Mouse (Mus musculus) embryonic facial prominence, embryonic 14.5 days (tissue): ENCODE measurements around the gene Smox. TPM values are rescaled to one million over a fixed set of nuclear protein-coding genes. Genes with fewer than 3 reads are reported as not detected.

Source experiments
- ATAC-seq: fragments of 200-750 bp; cut with Nextera tagmentation; 2 replicates; pipeline ENCODE4 v1.8.0; 2017; ENCODE audit warnings: low read depth, moderate number of reproducible peaks, moderate TSS enrichment
- DNase-seq: peaks from one replicate; pipeline ENCODE4 v3.0.0-alpha.2; 2015; ENCODE audit warnings: low spot score
- H3K27ac ChIP-seq: fragments of 300-500 bp; sonication (generic); replicated peaks from 2 replicates; pipeline ENCODE4 v1.5.1; 2014; ENCODE audit warnings: low read depth, mild to moderate bottlenecking, low read length, moderate library complexity
- H3K27me3 ChIP-seq: fragments of 300-500 bp; sonication (generic); replicated peaks from 2 replicates; pipeline ENCODE4 v1.6.1; 2014; ENCODE audit warnings: low read length; ENCODE audit not compliant: control insufficient read depth, insufficient read depth
- H3K36me3 ChIP-seq: fragments of 300-500 bp; sonication (generic); 2 replicates; pipeline ENCODE4 v1.6.1; 2014; ENCODE audit warnings: low read length, mixed read lengths; ENCODE audit not compliant: control insufficient read depth, insufficient read depth
- H3K4me1 ChIP-seq: fragments of 300-500 bp; sonication (generic); 2 replicates; pipeline ENCODE4 v1.6.1; 2014; ENCODE audit warnings: antibody characterized with exemption, low read length; ENCODE audit not compliant: control insufficient read depth, insufficient read depth
- H3K4me2 ChIP-seq: fragments of 300-500 bp; sonication (generic); 2 replicates; pipeline ENCODE4 v1.6.1; 2014; ENCODE audit warnings: low read depth, mild to moderate bottlenecking, low read length, moderate library complexity, mixed read lengths
- H3K4me3 ChIP-seq: fragments of 300-500 bp; sonication (generic); 2 replicates; pipeline ENCODE4 v1.5.1; 2014; ENCODE audit warnings: low read depth, mild to moderate bottlenecking, low read length
- H3K9ac ChIP-seq: fragments of 300-500 bp; sonication (generic); 2 replicates; pipeline ENCODE4 v1.6.1; 2014; ENCODE audit warnings: low read depth, mild to moderate bottlenecking, low read length, moderate library complexity, mixed read lengths
- H3K9me3 ChIP-seq: fragments of 300-500 bp; sonication (generic); 2 replicates; pipeline ENCODE4 v1.6.1; 2016; ENCODE audit warnings: low read length; ENCODE audit not compliant: control insufficient read depth
- WGBS: fragments of 180-500 bp; shearing (Covaris S2); extraction: QIAGEN DNeasy Blood & Tissue Kit; methylation state at CpG from one replicate; pipeline ENCODE4 v1.1.7; 2014; 5-methylcytosine and 5-hydroxymethylcytosine counted together
- polyA plus RNA-seq: library from polyadenylated mRNA; unstranded; fragments of >200 nt; fragmentation: Nextera tagmentation; extraction: Ambion mirVana; gene quantifications from 2 replicates; pipeline ENCODE4 v1.2.1, GENCODE M21; 2014

Smox gene
- polyA plus RNA-seq, 1 experiment from 2014 or later: 28.9 TPM

DNA sequence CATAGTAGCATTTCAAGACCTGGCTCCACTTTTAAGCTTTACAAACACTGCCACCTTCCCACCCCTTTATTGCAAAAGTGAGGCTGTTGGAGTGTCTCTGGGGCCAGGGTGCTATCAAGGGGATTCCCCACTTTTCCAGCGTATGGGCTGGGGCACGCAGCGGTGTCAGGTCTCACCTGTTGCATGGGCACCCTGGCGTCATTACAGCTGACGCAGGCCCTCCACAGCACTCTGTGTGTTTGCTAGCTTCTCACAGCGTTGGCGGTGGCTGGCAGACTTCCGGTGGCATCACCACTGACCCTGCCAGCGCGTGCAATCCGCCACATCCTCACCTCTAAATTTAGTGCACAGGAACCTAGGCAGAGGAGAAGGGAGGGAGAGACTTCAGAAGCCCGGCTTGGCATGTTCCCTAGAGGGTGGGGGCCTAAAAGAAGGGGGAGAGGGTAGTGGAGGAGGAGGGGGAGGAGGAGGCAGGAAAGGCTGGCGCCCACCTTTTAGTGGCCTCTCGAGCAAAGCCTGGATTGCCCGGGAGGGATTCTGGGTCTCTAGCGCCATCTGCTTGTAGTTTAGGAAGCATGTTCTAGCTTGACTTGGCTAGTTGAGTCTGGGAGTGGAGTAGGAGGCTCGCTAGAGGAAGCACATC lies 18.5 kb downstream of the Smox start:
- Histone ChIP-seq H3K4me1 (peaks cover 42% of the 10 kb centered on the region), H3K27me3 (no peaks in the 10 kb centered on the region), H3K4me2 (peak overlapping the region; percentile 60), H3K9me3 (no peaks in the 10 kb centered on the region), H3K4me3 (peak overlapping the region; percentile 29), H3K36me3 (no peaks in the 10 kb centered on the region), H3K9ac (peak overlapping the region; percentile 55), H3K27ac (peak overlapping the region; percentile 65; the same call in 1 of the 2 replicates)
- DNase-seq (peak; percentile 91), ATAC-seq (peak; percentile 77)
- 14% methylated on average over 17 of the region's 17 CpGs for WGBS

DNA sequence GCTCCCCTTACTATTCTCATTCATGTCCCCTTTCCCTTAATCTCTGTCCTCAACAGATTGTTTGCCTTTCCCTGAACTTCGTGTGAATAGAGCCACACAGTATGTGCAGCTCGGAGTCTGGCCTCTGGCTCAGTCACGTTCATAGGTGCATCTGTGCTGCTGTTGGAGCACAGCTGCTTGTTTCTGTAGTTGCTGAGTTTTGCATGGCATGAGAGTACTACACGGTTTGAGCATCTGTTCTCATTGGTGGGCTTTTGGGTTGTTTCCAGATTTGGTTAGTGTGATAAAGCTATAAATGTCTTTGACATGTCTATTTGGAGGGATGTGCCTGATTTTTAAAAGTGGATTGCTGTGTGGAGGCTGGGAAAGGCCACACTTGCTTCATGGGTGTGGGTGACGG lies 19.2 kb downstream of the Smox start:
- Histone ChIP-seq H3K9ac (no peak overlapping the region), H3K27ac (no peak overlapping the region), H3K4me1 (peaks cover 38% of the 10 kb centered on the region), H3K27me3 (no peaks in the 10 kb centered on the region), H3K4me3 (no peak overlapping the region), H3K36me3 (0 out of 2 replicates have a peak, but pooled peaks cover under 1% of the 10 kb centered on the region), H3K9me3 (no peaks in the 10 kb centered on the region), H3K4me2 (no peak overlapping the region)
- ATAC-seq: no peak
- WGBS: 58% methylated on average over 5 of the region's 5 CpGs
- no peak for DNase-seq

DNA sequence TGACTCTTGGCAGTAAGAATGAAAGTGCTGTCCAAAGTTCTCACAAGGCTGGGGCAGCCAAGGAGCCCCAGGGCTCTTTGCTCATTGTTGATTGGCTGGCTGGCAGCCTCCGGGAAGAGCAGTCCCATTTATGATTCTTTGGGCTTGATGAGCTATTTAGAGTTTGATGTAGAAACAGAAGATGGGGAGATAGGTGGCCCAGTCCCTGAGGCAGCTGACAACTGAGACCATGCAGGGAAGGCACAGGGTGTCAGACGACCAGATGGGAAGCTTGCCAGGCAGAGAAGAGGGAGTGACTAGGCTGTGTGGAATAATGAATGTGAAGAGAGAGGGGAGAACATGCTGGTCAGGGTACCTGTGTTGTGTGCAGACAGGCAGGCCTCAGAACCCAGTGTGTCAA lies 22.2 kb downstream of the Smox start:
- no peaks in the 10 kb centered on the region for H3K27me3 ChIP-seq
- H3K9me3 ChIP-seq: no peaks in the 10 kb centered on the region
- no peak overlapping the region for H3K4me3 ChIP-seq
- H3K9ac ChIP-seq: no peak overlapping the region
- H3K36me3 ChIP-seq: peaks cover 13% of the 10 kb centered on the region
- no peak for DNase-seq
- H3K4me2 ChIP-seq: no peak overlapping the region
- ATAC-seq: no peak
- H3K4me1 ChIP-seq: peaks cover 17% of the 10 kb centered on the region
- WGBS: 31% methylated on average over 2 of the region's 2 CpGs
- H3K27ac ChIP-seq: no peak overlapping the region

DNA sequence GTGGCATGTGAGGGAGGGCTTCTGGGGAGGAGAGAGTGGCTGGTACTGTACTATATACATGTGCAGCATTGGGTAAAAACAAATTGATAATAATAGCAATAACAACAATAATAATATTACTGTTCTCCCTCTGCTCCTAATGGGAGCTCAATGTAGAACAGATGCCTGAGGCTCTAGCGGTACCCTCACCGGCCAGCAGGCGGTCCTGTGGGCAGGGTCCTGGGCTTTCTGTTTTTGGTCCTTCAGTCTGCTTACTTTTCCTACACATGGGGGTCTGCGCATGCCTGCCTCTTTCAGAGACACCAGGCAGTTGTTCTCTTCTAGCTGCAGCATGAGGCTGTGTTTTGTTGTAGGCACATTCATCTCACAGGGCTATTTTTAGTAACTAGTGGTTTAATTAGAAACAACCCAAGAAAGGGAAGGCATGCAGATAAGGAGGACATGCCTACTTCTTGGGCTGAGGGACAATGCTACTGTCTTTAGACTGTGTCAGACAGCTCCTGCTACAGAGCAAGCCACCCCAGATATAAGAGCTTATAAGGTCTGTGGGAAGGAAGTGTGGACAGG lies 22.8 kb downstream of the Smox start:
- no peak overlapping the region for H3K4me2 ChIP-seq
- ATAC-seq (no peak), DNase-seq (no peak)
- peaks cover 11% of the 10 kb centered on the region for H3K4me1 ChIP-seq
- no peak overlapping the region for H3K4me3 ChIP-seq
- no peak overlapping the region for H3K27ac ChIP-seq
- H3K9ac ChIP-seq: no peak overlapping the region
- WGBS: 72% methylated on average over 4 of the region's 4 CpGs
- H3K27me3 ChIP-seq: no peaks in the 10 kb centered on the region
- H3K9me3 ChIP-seq: no peaks in the 10 kb centered on the region
- peaks cover 19% of the 10 kb centered on the region for H3K36me3 ChIP-seq

DNA sequence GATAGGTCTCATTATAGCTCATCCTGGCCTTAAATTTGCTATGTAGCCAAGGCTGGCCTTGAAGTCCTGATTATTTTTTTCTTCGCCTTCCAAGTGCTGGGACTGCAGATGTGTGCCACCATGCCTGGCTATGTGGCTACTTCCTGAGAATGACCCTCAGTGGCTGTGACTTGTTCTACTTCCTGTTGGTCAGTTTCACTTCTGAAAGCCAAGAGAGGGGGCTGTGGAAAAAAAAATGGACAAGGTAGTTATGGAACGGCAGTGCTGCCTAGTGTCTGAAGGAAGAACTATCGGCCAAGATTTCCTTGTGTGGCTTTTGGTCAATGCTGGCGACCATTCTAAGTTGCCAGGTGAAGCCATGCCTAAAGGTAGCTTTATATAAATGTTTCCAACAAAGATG lies 26.3 kb downstream of the Smox start:
- no peak overlapping the region for H3K9ac ChIP-seq
- H3K4me1 ChIP-seq: no peaks in the 10 kb centered on the region
- DNase-seq (no peak), ATAC-seq (no peak)
- no peak overlapping the region for H3K4me2 ChIP-seq
- no peak overlapping the region for H3K27ac ChIP-seq
- H3K36me3 ChIP-seq: peaks cover 40% of the 10 kb centered on the region
- H3K27me3 ChIP-seq: no peaks in the 10 kb centered on the region
- WGBS: 90% methylated on average over 4 of the region's 4 CpGs
- no peaks in the 10 kb centered on the region for H3K9me3 ChIP-seq
- H3K4me3 ChIP-seq: no peak overlapping the region

DNA sequence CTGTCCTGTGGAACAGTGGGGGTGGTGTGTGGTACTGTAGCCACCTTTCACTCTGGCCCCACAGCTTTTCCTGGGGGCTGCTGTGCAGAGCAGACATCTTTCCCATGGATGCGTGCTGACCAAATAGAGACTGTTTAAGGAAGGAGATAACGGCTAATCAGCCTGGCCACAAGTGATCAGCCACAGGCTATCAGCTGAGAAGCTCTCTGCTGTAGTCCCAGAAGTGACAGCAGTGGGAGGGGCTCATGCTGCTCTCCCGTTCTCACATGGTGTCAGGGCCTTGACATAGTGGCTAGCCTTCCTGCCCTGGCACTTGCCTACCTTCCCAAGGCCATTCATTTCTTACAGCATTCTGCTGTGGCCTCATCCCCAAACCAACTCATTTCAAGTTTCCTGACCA lies 27.5 kb downstream of the Smox start:
- ATAC-seq (no peak), DNase-seq (no peak)
- Histone ChIP-seq H3K9me3 (no peaks in the 10 kb centered on the region), H3K36me3 (peaks cover 40% of the 10 kb centered on the region), H3K9ac (no peak overlapping the region), H3K27ac (no peak overlapping the region), H3K4me3 (no peak overlapping the region), H3K4me1 (no peaks in the 10 kb centered on the region), H3K4me2 (no peak overlapping the region), H3K27me3 (no peaks in the 10 kb centered on the region)
- WGBS: 61% methylated on average over 3 of the region's 3 CpGs

DNA sequence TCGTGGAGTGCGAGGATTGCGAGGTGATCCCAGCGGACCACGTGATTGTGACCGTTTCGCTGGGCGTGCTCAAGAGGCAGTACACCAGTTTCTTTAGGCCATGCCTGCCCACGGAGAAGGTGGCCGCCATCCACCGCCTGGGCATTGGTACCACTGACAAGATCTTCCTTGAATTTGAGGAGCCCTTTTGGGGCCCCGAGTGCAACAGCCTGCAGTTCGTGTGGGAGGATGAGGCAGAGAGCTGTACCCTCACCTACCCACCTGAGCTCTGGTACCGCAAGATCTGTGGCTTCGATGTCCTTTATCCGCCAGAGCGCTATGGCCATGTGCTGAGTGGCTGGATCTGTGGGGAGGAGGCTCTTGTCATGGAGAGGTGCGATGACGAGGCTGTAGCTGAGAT lies 29.4 kb downstream of the Smox start:
- peaks cover 38% of the 10 kb centered on the region for H3K36me3 ChIP-seq
- WGBS: 96% methylated on average over 19 of the region's 19 CpGs
- ATAC-seq (no peak), DNase-seq (no peak)
- H3K27me3 ChIP-seq: no peaks in the 10 kb centered on the region
- H3K4me2 ChIP-seq: no peak overlapping the region
- no peaks in the 10 kb centered on the region for H3K9me3 ChIP-seq
- no peak overlapping the region for H3K27ac ChIP-seq
- no peaks in the 10 kb centered on the region for H3K4me1 ChIP-seq
- H3K9ac ChIP-seq: no peak overlapping the region
- no peak overlapping the region for H3K4me3 ChIP-seq

GRCm38 (mm10) chr2:131527061-131527460 lies 35.8 kb downstream of the Smox start:
- Histone ChIP-seq H3K36me3 (peaks cover 4% of the 10 kb centered on the region), H3K27me3 (no peaks in the 10 kb centered on the region), H3K4me1 (no peaks in the 10 kb centered on the region), H3K4me2 (no peak overlapping the region), H3K9ac (no peak overlapping the region), H3K4me3 (no peak overlapping the region), H3K27ac (no peak overlapping the region; the same call in 1 of the 2 replicates), H3K9me3 (no peaks in the 10 kb centered on the region)
- DNase-seq (no peak), ATAC-seq (no peak)
- WGBS: 39% methylated on average over 3 of the region's 3 CpGs
